Mouse (Mus musculus) heart, postnatal 0 days (tissue): ENCODE data around the gene Cox6a2.

Source experiments
- CTCF ChIP-seq: IDR thresholded peaks from 2 replicates; pipeline ENCODE4 v1.5.1; 2016; ENCODE audit warnings: antibody characterized with exemption, control low read depth, low read depth
- EP300 ChIP-seq: IDR thresholded peaks from 2 replicates; pipeline ENCODE4 v1.6.1; 2016; ENCODE audit warnings: antibody characterized with exemption, low read depth

DNA sequence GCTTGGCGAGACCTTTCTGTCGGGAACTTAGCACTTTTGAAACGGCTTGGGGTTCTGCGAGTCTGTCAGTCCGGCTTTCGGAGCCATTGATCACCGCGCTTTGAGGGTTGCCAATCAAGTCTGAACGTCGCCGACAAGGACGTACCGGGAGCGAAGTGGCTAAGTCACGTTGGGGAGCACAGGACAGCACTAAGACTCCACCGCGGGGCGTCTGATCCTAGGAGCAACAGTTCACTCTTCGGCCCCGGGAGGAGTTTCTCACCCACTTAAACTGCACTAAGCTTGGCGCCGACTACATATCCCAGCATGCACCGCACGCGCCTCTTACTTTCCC lies 31.4 kb upstream of the Cox6a2 start:
- TF ChIP-seq CTCF (no peak), EP300 (no peak)
